In the genomic region with DNA sequence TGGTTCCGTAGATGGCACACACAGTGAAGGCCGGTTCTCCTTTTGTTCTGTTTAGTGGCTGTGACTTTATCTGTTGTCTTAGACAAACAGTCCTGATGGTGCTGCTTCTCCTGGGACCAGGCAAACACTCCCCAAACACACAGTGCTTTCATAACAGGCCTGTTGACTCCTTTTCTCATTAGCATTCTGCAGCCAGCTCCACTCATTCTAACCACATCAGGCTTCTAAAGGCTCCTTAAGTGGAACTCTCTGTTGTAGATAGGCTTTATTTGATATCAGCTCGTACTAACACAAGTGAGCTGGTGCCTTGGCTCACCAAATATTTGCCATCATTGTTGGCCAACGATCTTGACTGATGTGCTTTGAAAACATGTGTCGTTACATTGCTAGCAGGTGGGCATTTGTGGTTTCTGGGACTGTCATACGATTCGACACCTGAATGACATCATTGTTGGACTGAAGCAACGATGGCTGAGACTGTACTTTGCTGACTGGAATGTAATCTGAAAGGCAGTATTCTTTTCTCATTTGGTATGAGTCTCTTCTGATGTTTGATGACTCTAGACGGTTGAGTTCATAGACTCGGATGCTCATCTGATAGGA, we compare ENCODE assay signal across 24 mouse cellular contexts.
DNase-seq lines count a peak whose midpoint lies in the region; ATAC-seq and TF ChIP-seq lines count a peak whose summit lies in the region.
"Had no signal": no experiment of that assay in that cellular context is flagged by ENCODE, and none has a peak within 500 bp of the region (broad histone marks: within the 10 kb centered on the region; RNA-seq: fewer than 3 reads in every experiment).

No protein-coding gene starts in this region.

- no peaks in the 10 kb centered on the region for H3K9me3 ChIP-seq in hindbrain, embryonic 16.5 days (ENCODE audit: control insufficient read depth, low read length)
- H3K9me3 ChIP-seq: embryonic facial prominence, embryonic 15.5 days; hindbrain, embryonic 10.5 days; kidney, embryonic 15.5 days; limb, embryonic 10.5 days; midbrain, embryonic 10.5 days had no signal

- no peak for TF ChIP-seq POLR2A in lung, adult 2 months (IDR thresholded peaks at IDR 0.05; ENCODE audit: borderline replicate concordance, extremely low read depth, low read depth, low read length)

- no peak overlapping the region for H3K4me3 ChIP-seq in lung, adult 2 months (replicated peaks; ENCODE audit: extremely low read depth, low read depth, low read length)
- no peak overlapping the region for H3K4me3 ChIP-seq in hindbrain, embryonic 16.5 days (ENCODE audit: low read length)
- H3K4me3 ChIP-seq: embryonic facial prominence, embryonic 15.5 days; hindbrain, embryonic 10.5 days; kidney, embryonic 15.5 days; limb, embryonic 10.5 days; midbrain, embryonic 10.5 days had no signal

- 62% methylated on average over 10 of the region's 10 CpGs for WGBS in lung, adult 2 months
- 71% methylated on average over 10 of the region's 10 CpGs for WGBS in hindbrain, embryonic 16.5 days

- peak; percentile 36 for ATAC-seq in frontal cortex, adult (ENCODE audit: low TSS enrichment)
- no peak for ATAC-seq in hindbrain, embryonic 16.5 days
- ATAC-seq: forebrain, embryonic 14.5 days; hindbrain, postnatal 0 days; intestine, postnatal 0 days had no signal

- H3K27me3 ChIP-seq in hindbrain, embryonic 16.5 days (replicated peaks; ENCODE audit: control insufficient read depth, insufficient read depth, low read length): no peaks in the 10 kb centered on the region
- H3K27me3 ChIP-seq: embryonic facial prominence, embryonic 15.5 days; kidney, embryonic 15.5 days had no signal

- no peak for TF ChIP-seq CTCF in lung, adult 2 months (IDR thresholded peaks at IDR 0.05; ENCODE audit: insufficient read depth, low read length)

- no peaks in the 10 kb centered on the region for H3K36me3 ChIP-seq in hindbrain, embryonic 16.5 days (ENCODE audit: control insufficient read depth, insufficient read depth, low read length)
- H3K36me3 ChIP-seq: embryonic facial prominence, embryonic 15.5 days; hindbrain, embryonic 10.5 days; kidney, embryonic 15.5 days; limb, embryonic 10.5 days; midbrain, embryonic 10.5 days had no signal

- DNase-seq in frontal cortex, adult 2 months (ENCODE audit: extremely low spot score in 1 of 2, low spot score in 1 of 2): no peak
- DNase-seq in lung, adult 2 months: peak; percentile 34
- DNase-seq in lung, postnatal 14 days: no peak
- peak; percentile 60 for DNase-seq in lung, postnatal 25 days (ENCODE audit: low spot score)
- DNase-seq in spleen, postnatal 4 days (ENCODE audit: low spot score in 2 of 2): no peak
- no peak for DNase-seq in left cerebral cortex, adult 8-10 months (ENCODE audit: low spot score in 2 of 2)
- DNase-seq: adrenal gland, postnatal 14 days; cerebellum, adult 9-11 months; gastrocnemius, postnatal 10 days; heart, postnatal 10 days; kidney, postnatal 36 days; thymus, adult 2 months had no signal

- H3K9ac ChIP-seq in hindbrain, embryonic 16.5 days (ENCODE audit: low read depth, low read length): no peak overlapping the region
- H3K9ac ChIP-seq: embryonic facial prominence, embryonic 15.5 days; kidney, embryonic 15.5 days had no signal

- H3K4me2 ChIP-seq in hindbrain, embryonic 16.5 days (ENCODE audit: low read length): no peak overlapping the region
- H3K4me2 ChIP-seq: embryonic facial prominence, embryonic 15.5 days; heart, embryonic 11.5 days; kidney, embryonic 15.5 days; liver, embryonic 11.5 days had no signal

- H3K4me1 ChIP-seq in lung, adult 2 months (ENCODE audit: control insufficient read depth, insufficient read depth, low read length): peaks cover 20% of the 10 kb centered on the region
- peaks cover 4% of the 10 kb centered on the region for H3K4me1 ChIP-seq in hindbrain, embryonic 16.5 days (ENCODE audit: control insufficient read depth, insufficient read depth, low read depth, low read length)
- H3K4me1 ChIP-seq: kidney, embryonic 15.5 days had no signal

- H3K27ac ChIP-seq in hindbrain, embryonic 16.5 days (ENCODE audit: low read depth, low read length): no peak overlapping the region; the same call in 1 of the 2 replicates
- H3K27ac ChIP-seq: embryonic facial prominence, embryonic 15.5 days; hindbrain, embryonic 10.5 days; hindbrain, postnatal 0 days; kidney, embryonic 15.5 days; limb, embryonic 10.5 days; midbrain, embryonic 10.5 days had no signal

Comparison
In these comparisons a context has a peak if more than half of its experiments do, and no peak if none do; other contexts are left out.
1. DNase-seq: peak in lung, adult 2 months (single experiment) and lung, postnatal 25 days (single experiment); none in frontal cortex, adult 2 months (0 of 2), lung, postnatal 14 days (single experiment), spleen, postnatal 4 days (0 of 2) and left cerebral cortex, adult 8-10 months (0 of 2).